Mouse (Mus musculus) c-Kit-positive CD71-negative TER-119-negative erythroid progenitor cells, embryonic 14.5 days (primary cell): ENCODE data around the gene Tmem104.

Experiments used
- DNase-seq: peaks from one replicate; pipeline ENCODE4 v3.0.0-alpha.2; 2013; ENCODE audit warnings: low read depth

The Tmem104 gene

DNA sequence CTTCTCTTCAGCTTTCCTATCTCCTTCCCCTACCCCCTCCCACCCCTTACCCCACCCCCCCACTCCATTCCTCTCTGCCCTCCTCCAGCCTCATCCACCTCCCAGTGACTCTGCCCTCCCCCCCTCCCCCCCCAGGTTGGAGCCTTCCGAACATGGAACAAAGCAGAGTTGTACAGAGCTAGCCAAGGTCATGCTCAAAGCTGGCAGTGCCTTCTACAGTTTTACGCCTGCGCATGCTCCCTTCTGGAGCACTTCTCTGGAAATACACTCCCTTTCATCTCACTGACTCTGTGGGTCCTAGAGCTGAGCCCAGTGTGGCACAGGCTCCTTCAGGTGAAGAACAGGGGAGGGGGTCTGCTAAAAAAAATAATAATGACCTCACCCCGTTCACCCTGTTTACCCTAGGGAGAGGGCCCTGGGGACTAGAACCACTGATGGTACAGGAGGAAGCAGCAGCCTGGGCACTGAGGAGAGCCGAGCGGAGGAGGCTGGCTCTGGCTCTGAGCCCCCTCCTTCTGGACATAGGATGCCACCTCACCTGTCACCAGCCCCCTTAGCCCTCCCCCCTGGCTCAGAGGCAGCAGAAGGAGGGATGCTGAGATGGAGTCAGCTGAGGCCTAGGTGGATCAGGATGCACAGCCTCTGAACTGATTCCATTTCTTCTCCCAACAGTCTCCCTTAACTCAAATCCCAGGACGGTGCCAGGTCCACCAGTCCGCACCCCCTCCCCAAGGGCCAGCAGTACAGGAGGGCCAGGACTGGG lies 95.6 kb downstream of the Tmem104 start:
- DNase-seq = no peak

- DNase-seq = no peak
These were observed 96.1 kb downstream of the Tmem104 start for GRCm38 (mm10) chr11:115283486-115283765.

DNA sequence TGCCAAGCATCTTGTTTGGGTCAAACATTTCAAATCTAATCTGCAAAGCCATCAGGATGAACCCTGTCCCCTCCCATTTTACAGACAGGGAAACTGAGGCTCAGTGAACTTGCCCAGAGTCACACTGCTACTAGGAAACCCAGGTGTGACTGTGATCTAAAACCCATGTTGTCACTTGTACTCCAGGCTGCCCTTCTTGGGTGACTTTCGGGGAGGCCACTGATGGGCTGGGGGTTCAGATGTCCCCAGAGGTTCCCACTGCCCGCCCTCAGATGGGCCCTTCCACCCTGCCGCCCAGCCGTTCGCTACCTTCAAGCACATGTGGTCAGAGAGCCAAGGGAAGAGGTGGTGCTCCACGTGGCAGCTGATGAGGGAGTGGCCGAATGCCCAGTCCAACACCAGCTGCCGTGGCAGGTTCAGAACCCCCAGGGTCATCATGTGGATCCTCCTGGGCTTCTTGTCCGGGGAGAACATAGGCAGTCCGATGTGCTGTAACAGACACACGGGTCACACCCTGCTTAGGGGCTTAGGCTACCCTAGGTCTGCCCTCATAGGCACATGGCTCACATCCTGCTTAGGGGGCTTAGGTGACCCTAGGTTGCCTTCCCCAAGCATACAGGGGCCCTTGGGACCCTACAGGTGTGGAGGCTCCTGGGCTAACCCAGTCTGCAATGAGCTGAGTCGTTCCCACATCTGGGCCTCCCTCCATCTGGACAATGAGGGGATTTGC lies 96.8 kb downstream of the Tmem104 start:
- DNase-seq = no peak

- no peak for DNase-seq
These were observed 98.0 kb downstream of the Tmem104 start for GRCm38 (mm10) chr11:115285282-115285681.

DNA sequence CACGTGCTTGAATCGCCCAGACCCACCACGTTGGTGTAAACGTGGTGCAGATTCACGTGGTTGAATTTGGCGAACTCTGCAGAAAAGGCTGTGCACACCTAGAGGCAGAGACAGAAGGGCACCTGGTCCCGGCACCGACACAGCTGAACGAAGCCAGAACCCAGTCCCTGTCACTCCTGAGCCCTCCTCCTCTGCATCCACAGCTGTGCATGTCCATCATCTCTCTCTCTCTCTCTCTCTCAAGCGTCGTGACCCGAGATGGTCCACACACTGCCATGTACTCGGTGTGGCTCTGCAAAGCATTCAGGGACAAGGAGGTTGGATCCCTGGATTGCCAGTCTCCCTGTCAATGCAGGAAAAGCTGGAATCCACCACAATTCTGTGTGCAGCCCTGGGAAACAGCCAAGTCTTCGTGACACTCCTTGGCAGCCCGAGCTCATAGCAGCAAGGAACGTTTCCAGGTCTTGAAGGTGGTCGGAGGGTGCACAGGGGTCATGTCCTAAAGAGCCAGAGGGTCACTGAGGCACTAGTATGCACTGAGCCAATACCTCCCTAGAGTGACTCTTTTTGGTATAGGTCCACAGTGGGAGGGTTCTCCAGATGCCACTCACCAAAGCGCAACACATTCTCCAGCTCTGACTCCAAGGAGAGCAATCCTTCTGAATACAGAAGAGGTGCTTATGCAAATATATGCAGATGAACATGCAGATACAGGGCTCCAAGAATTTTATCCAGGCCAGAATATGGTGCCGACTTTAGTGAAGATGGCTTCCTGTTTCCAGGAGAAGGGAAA lies 99.1 kb downstream of the Tmem104 start:
- DNase-seq = no peak

DNA sequence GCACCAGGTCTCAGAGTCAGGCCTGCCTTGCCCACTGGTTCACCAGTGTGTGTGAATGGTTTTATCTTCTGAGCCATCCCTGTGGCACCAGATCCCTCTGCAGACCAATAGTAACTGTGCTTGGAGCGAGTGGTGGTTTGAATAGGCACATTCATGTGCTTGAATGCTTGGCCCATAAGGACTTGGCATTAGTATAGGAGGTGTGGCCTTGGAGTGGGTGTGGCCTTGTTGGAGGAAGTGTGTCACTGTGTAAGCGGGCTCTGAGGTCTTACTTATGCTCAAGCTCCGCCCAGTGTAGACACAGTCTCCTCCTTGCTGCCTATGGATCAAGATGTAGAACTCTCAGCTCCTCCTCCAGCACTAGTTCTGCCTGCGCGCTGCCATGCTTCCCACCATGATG lies 100.1 kb downstream of the Tmem104 start:
- no peak for DNase-seq

- DNase-seq = no peak
These were observed 101.0 kb downstream of the Tmem104 start for GRCm38 (mm10) chr11:115288305-115288704.

DNA sequence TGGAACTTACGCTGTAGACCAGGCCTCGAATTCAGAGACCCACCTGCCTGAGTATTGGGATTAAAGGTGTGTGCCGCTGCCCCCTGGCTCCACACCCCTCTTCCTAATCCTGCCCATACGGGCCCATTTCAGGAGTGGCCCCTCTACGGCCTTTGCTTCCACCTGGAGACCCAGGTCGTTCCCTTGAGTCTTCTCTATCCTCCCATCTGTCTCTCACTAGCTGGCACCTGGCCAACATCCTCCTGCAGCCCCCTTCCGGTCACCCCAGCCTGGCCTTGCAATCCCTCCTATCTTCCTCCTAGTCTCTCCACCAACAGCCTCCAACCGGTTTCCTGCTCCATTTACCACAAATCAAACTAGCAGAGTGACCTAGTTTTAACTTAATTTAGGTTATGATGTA lies 102.6 kb downstream of the Tmem104 start:
- no peak for DNase-seq

GRCm38 (mm10) chr11:115290314-115290713 lies 103.0 kb downstream of the Tmem104 start:
- no peak for DNase-seq

DNA sequence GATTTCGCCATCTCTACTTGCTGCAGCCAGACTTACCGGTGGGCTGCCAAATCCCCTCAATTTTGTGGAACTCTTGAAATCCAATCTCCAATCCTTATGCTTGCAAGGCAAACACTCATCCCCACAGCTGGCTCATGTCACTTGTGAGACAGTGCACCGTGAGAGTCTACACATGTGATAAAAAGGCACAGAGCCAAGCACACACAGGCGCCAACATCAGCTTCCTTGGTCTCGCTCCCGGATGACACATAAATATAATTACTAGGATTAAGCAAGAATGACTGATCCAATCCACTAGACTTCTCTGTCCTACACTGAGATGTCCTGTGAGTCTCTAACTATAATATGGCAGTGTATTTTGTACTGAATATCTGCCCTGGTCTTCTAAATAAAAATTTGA lies 103.6 kb downstream of the Tmem104 start:
- no peak for DNase-seq

- DNase-seq = no peak
These were observed 104.2 kb downstream of the Tmem104 start for GRCm38 (mm10) chr11:115291503-115291902.

- DNase-seq = no peak
These were observed 105.5 kb downstream of the Tmem104 start for GRCm38 (mm10) chr11:115292631-115293375.

- DNase-seq = no peak
These were observed 108.7 kb downstream of the Tmem104 start for GRCm38 (mm10) chr11:115295939-115296338.
